Mouse (Mus musculus) ZHBTc4 (cell line): ENCODE data around the gene Bach2.
A peak's percentile ranks its signal among the peaks of the same experiment; 100 is the strongest.

Experiments
- DNase-seq: peaks from one replicate; pipeline ENCODE4 v3.0.0-alpha.2; 2011; ENCODE audit warnings: low read depth, low spot score

Bach2 gene

GRCm38 (mm10) chr4:32223563-32223962 lies 15.0 kb upstream of the Bach2 start:
- no peak for DNase-seq

- no peak for DNase-seq
Measured at GRCm38 (mm10) chr4:32225191-32225590, 13.4 kb upstream of the Bach2 start.

GRCm38 (mm10) chr4:32227970-32228557 lies 10.5 kb upstream of the Bach2 start:
- no peak for DNase-seq

- no peak for DNase-seq
Measured at GRCm38 (mm10) chr4:32229266-32229665, 9.3 kb upstream of the Bach2 start.

GRCm38 (mm10) chr4:32231258-32232055 lies 7.1 kb upstream of the Bach2 start:
- DNase-seq = no peak

- DNase-seq = no peak
Measured at GRCm38 (mm10) chr4:32235920-32236705, 2.5 kb upstream of the Bach2 start.

- DNase-seq = peak; percentile 79
Measured at GRCm38 (mm10) chr4:32238921-32239748, 531 bp downstream of the Bach2 start.

- DNase-seq = peak; percentile 56
Measured at GRCm38 (mm10) chr4:32239749-32240131, 1.1 kb downstream of the Bach2 start.

GRCm38 (mm10) chr4:32240457-32241030 lies 1.9 kb downstream of the Bach2 start:
- peak; percentile 51 for DNase-seq

GRCm38 (mm10) chr4:32241351-32241980 lies 2.9 kb downstream of the Bach2 start:
- DNase-seq = peak; percentile 58

- no peak for DNase-seq
Measured at GRCm38 (mm10) chr4:32242122-32242615, 3.6 kb downstream of the Bach2 start.

GRCm38 (mm10) chr4:32243458-32243857 lies 4.9 kb downstream of the Bach2 start:
- peak; percentile 35 for DNase-seq

GRCm38 (mm10) chr4:32244092-32244745 lies 5.6 kb downstream of the Bach2 start:
- peak; percentile 35 for DNase-seq

GRCm38 (mm10) chr4:32245586-32245985 lies 7.0 kb downstream of the Bach2 start:
- no peak for DNase-seq

GRCm38 (mm10) chr4:32246020-32246419 lies 7.4 kb downstream of the Bach2 start:
- DNase-seq = no peak

GRCm38 (mm10) chr4:32246801-32247200 lies 8.2 kb downstream of the Bach2 start:
- DNase-seq = no peak

GRCm38 (mm10) chr4:32247463-32248113 lies 9.0 kb downstream of the Bach2 start:
- DNase-seq = no peak

GRCm38 (mm10) chr4:32248236-32248635 lies 9.6 kb downstream of the Bach2 start:
- peak; percentile 90 for DNase-seq

GRCm38 (mm10) chr4:32248990-32249393 lies 10.4 kb downstream of the Bach2 start:
- DNase-seq = no peak
